Mouse (Mus musculus): ENCODE measurements around the gene B3galt1. TPM values are rescaled to one million over a fixed set of nuclear protein-coding genes. Genes with fewer than 3 reads are reported as not detected.

B3galt1 gene
- total RNA-seq, 2 experiments from 2014 or later, result 80.4 to 90.8 TPM

DNA sequence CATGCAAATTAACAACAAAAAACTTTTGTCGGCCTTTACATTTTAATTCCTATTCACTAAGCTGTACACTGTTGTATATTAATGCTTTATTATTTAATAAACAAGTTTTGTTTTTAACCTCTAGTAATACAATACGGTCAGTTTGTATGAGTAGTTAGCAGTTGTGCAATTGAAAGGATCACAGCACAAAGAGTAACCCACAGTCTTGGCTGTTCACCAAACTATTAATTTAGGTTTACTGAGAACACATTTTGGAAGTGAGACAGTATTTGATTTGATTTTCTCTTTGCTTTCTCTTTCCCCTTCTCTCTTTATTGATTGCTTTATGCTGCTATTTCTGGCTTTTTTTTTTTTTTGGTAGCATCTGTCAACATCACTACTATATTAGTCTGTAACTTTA, 106.0 kb downstream of the B3galt1 start:
- DNase-seq (ENCODE audit: low spot score in 2 of 2), result no peak
- intact Hi-C loops (cut with DNase I), result no loop called here

DNA sequence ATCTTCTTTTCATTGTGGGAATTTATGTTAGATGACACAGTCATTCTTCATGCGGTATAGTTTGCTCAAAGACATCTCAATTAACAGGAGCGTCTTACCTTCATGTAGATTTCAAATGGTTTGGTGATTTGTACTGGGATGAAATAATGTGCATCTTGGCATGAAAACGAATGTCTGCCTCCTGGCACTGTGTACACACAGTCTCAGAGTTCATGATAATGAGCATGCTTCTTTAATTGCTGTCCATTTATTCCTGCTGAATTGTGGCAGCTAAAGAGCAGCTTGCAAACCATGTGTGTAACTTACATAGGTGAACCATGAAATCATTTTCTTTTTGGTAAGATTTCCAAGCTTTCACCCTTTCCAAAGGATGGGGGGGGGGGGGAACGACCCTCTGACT, 112.0 kb downstream of the B3galt1 start:
- DNase-seq (ENCODE audit: low spot score in 2 of 2), result no peak
- intact Hi-C loops (cut with DNase I), result no loop called here

DNA sequence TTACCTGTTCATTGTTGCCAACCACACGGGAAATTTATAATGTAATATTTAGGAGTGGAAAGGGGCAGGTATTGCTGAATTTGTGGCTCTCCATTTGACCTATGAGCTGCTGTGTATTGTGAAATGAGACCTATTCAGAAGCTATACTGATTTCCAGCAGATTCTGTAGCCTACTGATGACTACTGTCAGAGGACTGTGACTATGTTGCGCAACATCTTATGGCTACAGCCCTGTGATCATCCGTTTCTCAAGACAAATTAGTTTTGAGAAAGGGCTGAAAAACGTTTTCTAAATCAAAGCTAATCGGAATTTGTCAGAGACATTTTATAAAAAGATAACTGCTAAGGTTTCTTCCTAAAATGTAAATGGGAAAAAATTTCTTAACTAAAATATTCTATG, 158.6 kb downstream of the B3galt1 start:
- DNase-seq (ENCODE audit: low spot score in 2 of 2), result no peak
- intact Hi-C loops (cut with DNase I), result no loop called here

DNA sequence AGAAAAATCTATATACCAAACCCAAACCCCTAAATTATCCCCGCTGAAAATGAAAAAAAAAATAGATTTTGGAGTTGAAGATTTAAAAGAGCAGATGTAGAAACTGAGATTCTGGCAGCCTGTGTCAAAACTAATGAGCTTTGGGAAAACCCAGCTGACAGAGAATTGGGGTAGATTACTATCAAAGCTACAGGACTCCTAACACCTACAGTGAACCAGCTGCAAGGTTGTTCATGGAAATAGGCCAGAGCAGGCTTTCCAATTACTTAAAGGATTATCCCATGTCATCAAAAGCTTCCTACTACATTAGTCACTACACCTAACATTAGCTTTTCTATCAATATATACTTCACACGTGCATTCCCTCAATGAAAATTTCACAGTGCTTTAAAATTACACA, 165.1 kb downstream of the B3galt1 start:
- no peak for DNase-seq (ENCODE audit: low spot score in 2 of 2)
- intact Hi-C loops (cut with DNase I), result no loop called here

DNA sequence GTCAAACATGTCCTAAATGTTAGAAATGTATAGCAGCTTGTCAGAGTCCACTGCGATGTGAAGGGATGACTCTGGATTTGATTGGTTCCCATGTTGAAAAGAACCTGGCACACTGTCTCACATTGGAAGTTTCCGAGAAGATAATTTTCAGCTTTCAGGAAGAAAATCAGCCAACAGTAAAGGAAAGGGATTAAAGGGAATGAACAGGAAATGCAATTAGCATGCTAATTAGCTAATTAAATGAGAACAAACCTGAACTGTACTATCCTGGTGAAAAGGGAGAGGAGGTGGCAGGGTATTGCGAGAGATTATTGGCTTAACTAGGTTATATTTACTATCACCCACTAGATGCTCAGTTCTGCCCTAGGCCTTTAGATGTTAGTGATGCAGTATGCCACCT, 185.9 kb downstream of the B3galt1 start:
- DNase-seq (ENCODE audit: low spot score in 2 of 2), result no peak
- intact Hi-C loops (cut with DNase I), result loop anchor here (10.0 kb wide), 1 partner anchor 187 kb away; the partner anchor contains the start of gene B3galt1

DNA sequence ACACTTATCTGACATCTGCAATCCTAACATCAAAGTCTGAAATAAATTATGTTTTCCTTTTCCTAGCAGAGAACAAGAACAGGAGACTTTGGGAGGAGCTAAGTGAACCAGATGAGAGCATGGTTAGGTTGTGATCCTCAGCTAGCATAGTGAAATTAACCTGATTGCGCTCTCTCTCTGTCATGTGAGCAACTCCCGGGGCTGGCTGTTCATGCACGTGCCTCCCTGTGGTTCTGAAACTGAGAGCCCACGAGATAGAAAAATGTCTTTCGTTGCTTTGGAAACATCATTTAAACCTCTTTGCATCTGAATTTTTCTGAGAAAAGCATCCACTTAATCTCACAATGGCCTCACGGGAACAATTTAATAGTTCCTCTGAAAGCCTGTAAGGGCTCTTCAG, 190.8 kb downstream of the B3galt1 start:
- no peak for DNase-seq (ENCODE audit: low spot score in 2 of 2)
- intact Hi-C loops (cut with DNase I), result loop anchor here (10.0 kb wide), 1 partner anchor 192 kb away; the partner anchor contains the start of gene B3galt1

DNA sequence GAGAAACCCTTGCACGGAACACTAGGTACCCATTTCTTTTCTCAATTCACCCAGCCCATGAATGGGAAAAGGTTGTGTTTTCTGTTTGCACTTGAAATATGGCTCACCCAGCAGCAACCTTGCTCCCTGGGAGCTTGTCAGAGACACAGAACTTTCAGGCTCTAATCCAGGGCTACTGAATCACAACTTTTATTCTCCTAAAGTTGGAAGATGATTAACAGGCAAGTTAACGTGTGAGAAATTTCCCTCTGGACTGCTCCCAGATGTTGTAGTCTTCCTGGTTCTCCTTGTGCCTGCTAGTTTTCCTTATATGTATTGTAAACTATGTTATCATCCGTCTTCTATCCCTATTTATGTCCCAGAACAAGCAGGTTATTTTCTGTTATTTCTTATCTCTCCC, 221.9 kb downstream of the B3galt1 start:
- DNase-seq (ENCODE audit: low spot score in 2 of 2), result no peak
- intact Hi-C loops (cut with DNase I), result no loop called here

DNA sequence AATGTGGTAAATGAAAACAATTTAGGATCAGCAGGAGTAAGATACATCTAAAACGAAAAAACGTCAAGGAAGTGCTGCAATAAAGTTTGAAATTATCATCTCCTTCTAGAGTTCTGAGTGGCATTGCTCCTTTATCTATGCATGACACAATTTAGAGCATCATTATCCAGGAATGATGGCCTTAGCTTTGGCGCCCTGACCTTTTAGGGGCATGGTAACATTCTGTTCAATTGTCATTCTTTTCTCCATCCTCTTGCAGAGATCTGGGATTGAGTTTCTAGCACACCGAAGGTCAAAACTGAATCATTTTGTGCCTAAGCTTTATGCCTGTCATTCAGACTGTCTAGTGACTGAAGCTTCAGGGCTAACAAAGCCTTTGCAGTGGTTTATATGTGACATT, 231.9 kb downstream of the B3galt1 start:
- intact Hi-C loops (cut with DNase I), result no loop called here

DNA sequence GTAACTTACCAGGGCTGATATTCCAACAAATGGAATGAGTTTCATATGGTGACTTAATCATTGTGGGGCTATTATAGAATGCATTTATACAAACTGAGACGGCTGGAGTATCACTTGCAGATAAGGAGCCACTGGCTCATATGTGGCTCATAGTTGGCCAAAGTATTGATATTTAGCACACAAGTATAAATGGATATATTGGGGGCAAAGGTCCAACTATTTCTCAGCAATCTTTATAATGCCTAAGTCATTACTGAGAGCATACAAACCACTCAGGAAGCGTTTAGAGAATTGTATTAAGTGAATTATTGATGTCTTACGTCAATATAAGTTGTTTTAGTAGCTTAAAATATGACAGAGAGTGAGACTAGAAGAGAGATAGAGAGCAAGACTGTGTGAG, 234.3 kb downstream of the B3galt1 start:
- intact Hi-C loops (cut with DNase I), result no loop called here

More for the DNA sequence above, 231.9 kb downstream of the B3galt1 start:
- no peak for DNase-seq (ENCODE audit: low spot score in 2 of 2)

DNA sequence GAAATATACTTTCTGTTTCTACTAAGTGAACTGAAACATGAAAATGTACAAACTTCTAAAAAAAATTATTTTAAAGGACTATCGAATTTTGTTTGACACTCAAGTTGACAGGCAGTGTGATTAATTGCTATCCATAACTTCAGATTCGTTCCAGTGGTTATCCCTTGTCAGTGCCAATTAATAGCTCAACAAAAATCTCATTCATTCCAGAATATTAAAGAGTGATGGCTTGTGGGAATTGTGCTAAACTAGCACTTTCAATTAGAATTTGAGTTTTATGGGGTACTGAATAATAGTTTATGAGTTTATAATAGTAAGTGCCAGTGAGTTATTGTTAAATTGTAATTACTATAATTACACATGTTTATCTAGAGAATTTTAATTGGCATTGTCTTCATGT, 250.5 kb downstream of the B3galt1 start:
- intact Hi-C loops (cut with DNase I), result no loop called here
- no peak for DNase-seq (ENCODE audit: low spot score in 2 of 2)

More for the DNA sequence above, 234.3 kb downstream of the B3galt1 start:
- no peak for DNase-seq (ENCODE audit: low spot score in 2 of 2)

DNA sequence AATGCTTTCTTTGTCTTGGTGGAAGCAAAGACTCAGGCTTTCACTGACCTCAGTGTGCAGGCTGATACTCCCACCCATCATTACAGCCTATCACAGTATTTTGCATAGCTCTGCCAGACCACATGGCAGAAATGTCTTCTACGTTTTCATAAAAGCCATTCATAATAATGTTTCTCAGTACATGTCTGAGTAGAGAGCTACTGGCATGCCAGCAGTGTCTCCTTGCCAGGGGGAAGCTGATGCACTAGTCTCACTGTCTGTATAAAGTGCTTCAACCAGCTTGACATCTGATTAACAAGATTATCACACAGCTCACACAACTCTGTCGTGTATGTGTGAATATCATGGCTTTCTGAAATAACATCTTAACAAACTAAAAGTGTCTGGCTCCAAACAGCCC, 252.3 kb downstream of the B3galt1 start:
- intact Hi-C loops (cut with DNase I), result no loop called here

DNA sequence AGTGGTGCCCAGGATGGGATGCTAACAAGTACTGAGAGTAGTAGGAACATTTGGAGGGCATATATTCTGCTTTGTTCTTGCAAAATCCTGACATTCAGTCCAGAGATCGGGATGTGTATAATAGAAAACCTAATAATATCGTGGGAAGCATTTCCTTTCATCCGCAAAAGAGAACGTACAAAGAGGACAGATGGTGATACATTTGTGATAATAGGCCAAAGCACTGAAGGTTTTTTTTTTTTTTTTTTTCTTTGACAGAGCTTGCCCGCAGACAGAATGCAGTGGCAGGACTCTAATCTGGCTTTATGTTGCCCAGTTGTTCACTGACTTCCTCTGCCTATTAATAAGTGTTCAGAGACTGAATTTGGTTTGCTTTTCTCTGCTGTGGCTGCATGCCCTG, 256.7 kb downstream of the B3galt1 start:
- intact Hi-C loops (cut with DNase I), result no loop called here
- DNase-seq (ENCODE audit: low spot score in 2 of 2), result no peak

More for the DNA sequence above, 252.3 kb downstream of the B3galt1 start:
- no peak for DNase-seq (ENCODE audit: low spot score in 2 of 2)

DNA sequence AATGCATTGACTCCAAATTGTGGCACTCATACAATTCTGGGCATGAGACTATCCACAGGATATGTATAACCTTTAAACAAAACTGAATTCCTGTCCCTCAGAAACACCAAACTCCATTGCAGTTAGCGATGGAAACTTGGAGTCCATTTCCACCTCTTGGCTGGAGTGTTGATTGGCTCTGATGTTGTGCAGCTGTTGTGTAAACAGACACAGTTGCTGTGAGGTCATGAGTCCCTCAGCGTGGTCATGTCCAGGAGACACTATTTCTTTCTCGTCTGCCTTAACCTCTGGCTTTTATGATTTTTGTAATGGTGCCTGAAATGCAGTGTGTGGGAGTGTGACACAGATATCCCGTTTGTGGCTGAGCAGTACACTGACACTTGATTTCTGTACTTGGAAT, 262.0 kb downstream of the B3galt1 start:
- intact Hi-C loops (cut with DNase I), result no loop called here

DNA sequence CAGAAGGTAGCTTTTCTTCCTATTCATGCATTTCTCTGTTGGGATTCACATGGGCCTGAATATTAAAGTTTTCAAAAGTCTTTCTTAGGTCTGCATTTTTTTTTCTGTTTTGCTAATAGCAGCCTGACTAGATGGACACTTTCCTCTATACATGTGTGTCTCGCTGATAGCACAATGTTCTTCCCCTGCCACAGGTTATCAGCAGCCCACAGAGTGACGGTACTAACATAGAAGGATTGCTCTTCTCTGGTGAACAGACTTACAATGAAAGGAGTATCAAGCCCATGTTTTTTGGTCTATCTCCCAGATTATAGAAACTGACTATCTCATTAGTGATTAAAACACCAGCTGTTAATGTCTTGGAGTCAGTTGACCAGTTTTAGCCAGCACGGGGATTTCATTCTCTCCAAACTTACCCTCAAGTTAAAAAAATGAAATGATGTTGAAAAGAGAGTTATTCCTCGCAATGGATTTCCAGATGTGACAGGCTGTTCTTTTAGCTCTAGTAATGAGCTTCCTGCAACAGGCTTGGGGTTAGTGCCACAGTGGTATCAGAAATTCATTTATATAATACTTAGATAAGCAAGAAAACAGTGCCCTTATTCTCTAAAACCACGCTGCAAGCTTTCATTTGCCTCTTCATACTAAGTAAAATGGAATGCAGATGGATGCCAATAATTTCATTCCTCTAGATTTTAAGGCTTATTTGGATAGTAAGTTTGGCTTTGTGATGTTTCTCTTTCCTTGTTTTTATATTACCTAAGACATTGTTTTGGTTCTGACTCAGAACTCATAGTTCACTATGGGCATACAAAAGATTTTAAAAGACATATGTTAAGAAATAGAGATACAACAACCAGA, 263.6 kb downstream of the B3galt1 start:
- DNase-seq (ENCODE audit: low spot score in 2 of 2), result no peak
- intact Hi-C loops (cut with DNase I), result no loop called here

More for the DNA sequence above, 262.0 kb downstream of the B3galt1 start:
- no peak for DNase-seq (ENCODE audit: low spot score in 2 of 2)

DNA sequence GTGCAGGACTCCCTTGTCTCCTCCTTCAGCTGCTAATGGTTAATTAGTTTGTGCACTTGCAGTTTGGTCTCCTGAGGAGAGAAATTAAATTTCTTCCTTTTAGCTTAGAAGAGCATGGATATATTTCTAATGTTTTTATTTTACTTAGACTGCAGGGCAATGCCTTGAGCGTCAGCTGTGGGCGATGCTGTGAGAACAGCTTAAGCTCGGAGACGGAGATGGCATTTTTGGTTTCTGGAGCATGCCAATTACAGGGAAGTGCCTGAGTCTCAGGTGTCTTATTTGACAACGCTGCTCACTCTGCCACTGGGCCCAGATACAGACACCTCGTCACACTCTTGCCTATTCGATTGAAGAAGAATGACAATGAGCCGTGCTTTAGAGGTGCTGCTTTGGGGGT, 282.1 kb downstream of the B3galt1 start:
- DNase-seq (ENCODE audit: low spot score in 2 of 2), result no peak
- intact Hi-C loops (cut with DNase I), result no loop called here

DNA sequence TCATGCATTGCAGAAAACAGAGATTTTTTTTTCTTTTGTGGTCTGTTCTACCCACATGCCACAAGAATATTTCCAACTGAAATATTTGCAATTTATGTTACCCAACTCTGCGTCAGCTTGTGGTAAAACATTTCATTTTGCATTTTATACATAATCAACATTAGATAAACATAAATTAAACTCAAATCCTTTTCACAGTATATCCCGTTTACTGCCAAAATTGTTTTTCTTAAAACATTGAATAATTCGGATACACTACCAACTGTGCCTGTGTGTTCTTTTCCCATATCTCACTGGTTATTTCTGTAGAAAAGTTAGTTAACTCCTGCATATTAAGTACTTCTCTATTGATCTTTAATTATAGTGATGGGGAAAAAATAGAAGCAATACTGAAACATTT, 285.1 kb downstream of the B3galt1 start:
- intact Hi-C loops (cut with DNase I), result no loop called here
- DNase-seq (ENCODE audit: low spot score in 2 of 2), result no peak

DNA sequence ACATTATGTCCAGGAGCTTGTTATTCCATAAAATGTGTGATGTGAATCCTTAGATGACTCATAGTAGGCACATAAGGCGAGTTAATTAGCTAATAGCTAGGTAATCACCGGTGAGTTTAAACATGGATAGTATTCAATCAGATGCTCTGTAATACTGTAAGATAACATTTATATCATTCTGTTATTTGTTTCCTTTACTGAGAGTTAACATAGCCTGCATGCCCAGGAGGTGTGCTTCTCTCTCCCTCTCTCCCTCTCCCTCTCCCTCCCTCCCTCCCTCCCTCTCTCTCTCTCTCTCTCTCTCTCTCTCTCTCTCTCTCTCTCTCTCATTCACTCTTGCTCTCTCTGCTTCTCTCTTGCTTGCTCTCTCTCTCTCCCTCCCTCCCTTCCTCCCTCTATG, 292.7 kb downstream of the B3galt1 start:
- no peak for DNase-seq (ENCODE audit: low spot score in 2 of 2)
- intact Hi-C loops (cut with DNase I), result no loop called here

DNA sequence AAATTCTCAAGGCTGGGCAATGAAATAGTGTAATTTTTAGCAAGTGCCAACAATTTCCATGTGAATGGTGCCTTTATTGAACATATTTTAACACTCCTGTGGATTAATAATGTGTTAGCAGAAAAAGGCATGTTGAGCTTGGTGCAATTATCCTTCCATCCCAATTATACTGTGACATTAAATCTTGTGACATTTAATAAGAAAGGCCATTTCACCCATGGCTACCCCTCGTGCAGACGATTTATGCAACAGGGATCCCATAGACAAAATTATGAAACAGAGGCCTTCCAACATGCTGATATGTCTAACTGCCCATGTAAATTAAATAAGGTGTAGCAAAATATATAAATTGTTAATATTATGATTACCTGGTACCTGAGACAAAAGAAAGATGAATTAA, 293.3 kb downstream of the B3galt1 start:
- DNase-seq (ENCODE audit: low spot score in 2 of 2), result no peak
- intact Hi-C loops (cut with DNase I), result no loop called here

DNA sequence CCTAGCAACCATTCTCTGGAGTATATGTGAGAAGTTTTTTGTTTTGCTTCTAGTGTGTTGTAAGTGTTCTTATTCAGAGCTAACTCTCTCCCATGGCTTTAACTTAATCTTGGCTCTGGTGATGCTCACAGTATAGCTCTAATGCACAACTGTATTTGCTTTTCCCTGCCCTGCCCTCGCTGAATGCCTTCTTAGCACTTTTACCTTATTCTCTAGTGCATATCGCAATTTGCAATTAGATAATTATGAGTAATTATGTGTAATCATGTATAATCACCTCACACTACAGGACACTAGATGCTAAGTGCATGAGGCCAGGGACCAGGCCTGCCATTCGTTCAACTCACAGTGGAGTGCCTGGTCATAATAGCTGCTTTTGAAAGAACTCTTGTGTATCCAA, 307.7 kb downstream of the B3galt1 start:
- DNase-seq (ENCODE audit: low spot score in 2 of 2), result no peak
- intact Hi-C loops (cut with DNase I), result no loop called here

DNA sequence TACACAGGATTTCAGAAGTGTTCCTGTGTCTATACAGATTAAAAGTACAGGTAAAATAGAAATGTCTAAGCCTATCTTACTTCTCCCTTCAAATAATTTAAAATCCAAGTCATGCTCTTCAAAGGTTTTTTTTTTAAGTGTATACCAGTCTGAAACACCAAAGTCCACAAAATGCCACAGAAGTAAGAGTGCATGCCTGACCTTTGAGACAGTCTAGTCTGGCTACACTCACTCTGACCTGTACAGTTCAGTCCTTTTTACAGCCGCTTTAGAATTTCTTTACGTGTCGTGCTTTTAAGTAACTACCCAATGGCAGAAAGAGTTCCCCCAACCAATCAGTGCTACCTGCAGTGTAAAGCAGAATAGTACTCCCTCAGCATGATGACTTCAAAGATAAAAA, 314.2 kb downstream of the B3galt1 start:
- no peak for DNase-seq (ENCODE audit: low spot score in 2 of 2)
- intact Hi-C loops (cut with DNase I), result no loop called here

DNA sequence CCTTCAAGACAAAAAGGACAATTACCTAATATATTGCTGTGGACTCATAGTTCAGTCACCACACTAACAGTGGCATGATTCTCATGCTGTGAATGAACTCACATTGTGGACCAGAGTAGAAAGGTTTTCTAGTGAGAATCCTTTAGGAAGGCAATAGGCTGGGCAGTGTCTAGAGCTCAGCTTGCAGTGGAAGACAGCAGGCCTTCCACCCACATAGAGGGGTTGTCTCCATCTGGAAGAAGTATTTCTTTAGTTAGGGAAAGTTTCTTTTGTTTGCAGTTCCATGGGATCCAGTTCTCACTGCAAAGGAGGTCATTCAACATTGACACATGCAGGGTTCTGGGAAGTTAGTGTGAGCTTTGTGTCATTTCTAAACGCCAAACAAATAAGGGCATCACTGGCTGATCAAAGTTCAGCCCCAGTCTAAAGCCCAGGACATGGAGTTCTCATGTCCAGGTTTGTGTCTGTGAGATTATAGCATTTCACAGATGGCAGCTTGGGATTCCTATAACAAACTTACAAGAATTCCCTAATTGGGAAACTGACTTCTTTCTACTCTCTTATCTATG, 316.1 kb downstream of the B3galt1 start:
- no peak for DNase-seq (ENCODE audit: low spot score in 2 of 2)
- intact Hi-C loops (cut with DNase I), result no loop called here

Data from left cerebral cortex, postnatal 36 days (tissue).